Mouse (Mus musculus) brain, embryonic 14.5 days (tissue): ENCODE data around the gene Timm29.

ENCODE experiments used
- CTCF ChIP-seq: fragments of 200-500 bp; IDR thresholded peaks from 2 replicates; pipeline ENCODE4 v1.5.1; 2012; ENCODE audit warnings: inconsistent platforms, mild to moderate bottlenecking, moderate library complexity, borderline replicate concordance; ENCODE audit not compliant: insufficient read depth, insufficient read length; ENCODE audit errors: extremely low read depth
- POLR2A ChIP-seq: fragments of 200-500 bp; IDR thresholded peaks from 2 replicates; pipeline ENCODE4 v1.6.1; 2012; ENCODE audit warnings: mild to moderate bottlenecking, inconsistent platforms, borderline replicate concordance; ENCODE audit not compliant: poor library complexity, insufficient read depth, insufficient read length, severe bottlenecking; ENCODE audit errors: extremely low read depth

DNA sequence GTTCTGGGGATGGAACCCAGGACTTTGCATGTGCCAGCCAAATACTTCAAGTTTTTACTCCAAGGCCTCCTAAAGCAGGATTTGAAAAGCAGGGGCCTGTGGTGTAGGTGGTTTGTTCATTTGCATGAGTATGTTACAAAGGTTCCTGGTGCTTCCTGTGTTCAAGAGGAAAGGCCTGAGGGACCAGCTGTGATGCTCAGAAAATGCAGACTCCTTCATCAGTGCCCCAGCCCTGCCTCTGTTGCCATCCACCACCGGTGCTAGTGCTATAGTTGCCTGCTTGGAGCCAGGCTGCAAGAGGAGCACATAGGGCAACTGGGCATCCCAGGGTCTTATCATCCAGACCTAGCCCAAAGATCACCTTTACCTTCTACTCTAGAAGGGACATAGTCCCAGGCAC is 26.0 kb upstream of the Timm29 start:
- TF ChIP-seq CTCF = no peak
- no peak for TF ChIP-seq POLR2A
